Mouse (Mus musculus): ENCODE data around the gene Serpinb9e. TPM values are rescaled to one million over a fixed set of nuclear protein-coding genes. Genes with fewer than 3 reads are reported as not detected.
"Not testable (repeated sequence)": the region's sequence is repeated elsewhere in the genome, so short reads cannot be mapped to it uniquely, and the experiment has no call there.

Gene Serpinb9e
- polyA plus RNA-seq (2016; fragmentation: Nextera tagmentation; extraction: Ambion mirVana) = not detected in 2 replicates

DNA sequence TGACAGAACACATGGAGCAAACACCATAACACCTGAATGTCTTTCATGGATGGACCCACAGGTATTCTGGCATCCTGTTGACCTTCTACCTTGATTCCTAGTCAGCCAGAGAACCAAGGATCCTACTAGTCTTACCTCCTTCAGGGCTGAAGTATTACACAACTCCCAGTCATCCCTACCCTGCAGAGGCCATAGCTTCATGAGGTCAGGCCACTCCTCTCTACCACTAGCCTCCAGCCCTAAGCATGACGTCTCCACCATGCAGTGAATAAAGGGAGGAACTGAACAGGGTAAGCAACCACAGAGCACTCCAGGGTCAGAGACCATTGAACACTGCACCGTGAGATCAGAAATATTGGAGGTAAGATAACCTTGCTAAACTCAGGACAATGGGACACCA, at the start of gene Serpinb9e:
Gene Serpinb9e, plus strand, starts transcription at position 301 of the 400 bp plus-strand sequence.
- not testable (repeated sequence) for H3K4me1 ChIP-seq; H3K4me3 ChIP-seq; H3K36me3 ChIP-seq (replicated peaks); H3K27ac ChIP-seq; H3K27me3 ChIP-seq (ENCODE audit: poor library complexity, severe bottlenecking); DNase-seq (ENCODE audit: extremely low spot score, low spot score)
- WGBS = 80% methylated on average over 2 of the region's 2 CpGs
- peaks cover 27% of the 10 kb centered on the region for H3K9me3 ChIP-seq

- no peak for DNase-seq (ENCODE audit: extremely low spot score, low spot score)
- Histone ChIP-seq H3K36me3 (replicated peaks) (no peaks in the 10 kb centered on the region), H3K4me1 (no peaks in the 10 kb centered on the region), H3K27me3 (ENCODE audit: poor library complexity, severe bottlenecking) (no peaks in the 10 kb centered on the region), H3K9me3 (peaks cover 2% of the 10 kb centered on the region), H3K4me3 (no peak overlapping the region), H3K27ac (no peak overlapping the region)
- 60% methylated on average over 2 of the region's 2 CpGs for WGBS
Observed at GRCm38 (mm10) chr13:33199740-33200139, 49.7 kb upstream of the Serpinb9e start.

DNA sequence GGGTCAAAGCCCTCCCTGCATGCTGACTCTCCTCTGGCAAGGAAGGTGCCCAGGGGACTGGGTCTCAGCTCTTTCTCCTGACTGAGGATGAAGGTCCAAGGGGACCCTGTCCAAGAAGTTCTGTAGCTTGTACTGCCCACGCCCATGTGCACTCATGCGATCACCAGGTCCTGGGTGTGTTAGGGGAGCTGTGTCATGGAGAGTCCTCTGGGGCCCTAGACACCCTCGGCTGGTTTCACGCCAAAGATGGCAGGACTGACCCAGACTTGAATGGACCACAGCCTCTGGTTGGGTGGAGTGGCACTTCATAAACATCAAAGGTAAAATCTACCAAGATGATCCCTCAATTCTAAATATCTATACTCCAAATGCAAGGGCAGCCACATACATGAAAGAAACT, 59.2 kb downstream of the Serpinb9e start:
- H3K27me3 ChIP-seq (ENCODE audit: poor library complexity, severe bottlenecking); H3K4me3 ChIP-seq; H3K27ac ChIP-seq; H3K36me3 ChIP-seq (replicated peaks); DNase-seq (ENCODE audit: extremely low spot score, low spot score); H3K4me1 ChIP-seq: not testable (repeated sequence)
- 91% methylated on average over 4 of the region's 4 CpGs for WGBS
- peaks cover 11% of the 10 kb centered on the region for H3K9me3 ChIP-seq

Other genes starting within 250 kb of the Serpinb9e start
- gene Serpinb9, start 246.4 kb upstream of the Serpinb9e start, polyA plus RNA-seq (2016; fragmentation: Nextera tagmentation; extraction: Ambion mirVana) = 0.42 and 0.64 TPM in 2 replicates
- gene Serpinb9b, start 222.2 kb upstream of the Serpinb9e start, polyA plus RNA-seq (2016; fragmentation: Nextera tagmentation; extraction: Ambion mirVana) = not detected in 2 replicates
- not detected in 2 replicates for gene Serpinb1b, start 171.0 kb upstream of the Serpinb9e start, polyA plus RNA-seq (2016; fragmentation: Nextera tagmentation; extraction: Ambion mirVana)
- gene Serpinb9c, start 89.9 kb upstream of the Serpinb9e start, polyA plus RNA-seq (2016; fragmentation: Nextera tagmentation; extraction: Ambion mirVana) = not detected in 2 replicates
- not detected in 2 replicates for gene Serpinb9d, start 56.7 kb upstream of the Serpinb9e start, polyA plus RNA-seq (2016; fragmentation: Nextera tagmentation; extraction: Ambion mirVana)
- gene Serpinb9f, start 74.5 kb downstream of the Serpinb9e start, polyA plus RNA-seq (2016; fragmentation: Nextera tagmentation; extraction: Ambion mirVana) = not detected in 2 replicates
- gene Gm11397, start 146.1 kb downstream of the Serpinb9e start, polyA plus RNA-seq (2016; fragmentation: Nextera tagmentation; extraction: Ambion mirVana) = not detected in 2 replicates
- gene Serpinb9g, start 235.2 kb downstream of the Serpinb9e start, polyA plus RNA-seq (2016; fragmentation: Nextera tagmentation; extraction: Ambion mirVana) = not detected in 2 replicates